Mouse (Mus musculus) lung, postnatal 0 days (tissue): Measurements from ENCODE around the gene Tvp23a.

Experiments used
- CTCF ChIP-seq: IDR thresholded peaks from 2 replicates; pipeline ENCODE4 v1.5.1; 2016; ENCODE audit warnings: antibody characterized with exemption, mild to moderate bottlenecking
- EP300 ChIP-seq: IDR thresholded peaks from 2 replicates; pipeline ENCODE4 v1.6.1; 2016; ENCODE audit warnings: antibody characterized with exemption, mild to moderate bottlenecking, control low read depth

GRCm38 (mm10) chr16:10432387-10432786 lies 14.8 kb downstream of the Tvp23a start:
- no peak for TF ChIP-seq CTCF
- TF ChIP-seq EP300 = no peak
